ENCODE assay signal across 18 mouse cellular contexts in genomic region chr19:42745084-42745868, GRCm38 (mm10). TPM values are rescaled to one million over a fixed set of nuclear protein-coding genes. Genes with fewer than 3 reads are reported as not detected.
DNase-seq lines count a peak whose midpoint lies in the region; ATAC-seq and TF ChIP-seq lines count a peak whose summit lies in the region.
"Had no signal": no experiment of that assay in that cellular context is flagged by ENCODE, and none has a peak within 500 bp of the region (broad histone marks: within the 10 kb centered on the region; RNA-seq: fewer than 3 reads in every experiment).

No protein-coding gene starts in this region.

- H3K4me1 ChIP-seq in hindbrain, embryonic 10.5 days (replicated peaks) = peaks cover 46% of the 10 kb centered on the region
- H3K4me1 ChIP-seq in hindbrain, embryonic 16.5 days (ENCODE audit: control insufficient read depth, insufficient read depth, low read depth, low read length) = peaks cover 5% of the 10 kb centered on the region
- no peaks in the 10 kb centered on the region for H3K4me1 ChIP-seq in ES-E14 (ENCODE audit: control insufficient read depth in 2 of 2, insufficient read depth in 2 of 2, low read length in 2 of 2, poor library complexity in 1 of 2)
- peaks cover 25% of the 10 kb centered on the region for H3K4me1 ChIP-seq in embryonic facial prominence, embryonic 10.5 days
- H3K4me1 ChIP-seq in liver, embryonic 12.5 days = peaks cover 49% of the 10 kb centered on the region
- no peaks in the 10 kb centered on the region for H3K4me1 ChIP-seq in thymus, adult 2 months (replicated peaks; ENCODE audit: control insufficient read depth, insufficient read depth, low read length)

- H3K27ac ChIP-seq in hindbrain, embryonic 10.5 days = 0 out of 2 replicates have a peak overlapping the region, but pooled peaks have one; percentile 12
- H3K27ac ChIP-seq in hindbrain, embryonic 16.5 days (ENCODE audit: low read depth, low read length) = no peak overlapping the region
- H3K27ac ChIP-seq in ES-E14 (ENCODE audit: insufficient read depth, low read depth, low read length, poor library complexity, severe bottlenecking) = no peak overlapping the region
- H3K27ac ChIP-seq in embryonic facial prominence, embryonic 10.5 days (replicated peaks) = peak overlapping the region; percentile 4; the same call in 1 of the 2 replicates
- no peak overlapping the region for H3K27ac ChIP-seq in liver, embryonic 12.5 days
- no peak overlapping the region for H3K27ac ChIP-seq in thymus, adult 2 months (ENCODE audit: control insufficient read depth, insufficient read depth, low read length)
- H3K27ac ChIP-seq: kidney, postnatal 0 days had no signal

- H3K4me2 ChIP-seq in hindbrain, embryonic 16.5 days (ENCODE audit: low read length) = no peak overlapping the region
- peak overlapping the region; percentile 39 for H3K4me2 ChIP-seq in liver, embryonic 12.5 days

- no peak overlapping the region for H3K4me3 ChIP-seq in hindbrain, embryonic 10.5 days
- no peak overlapping the region for H3K4me3 ChIP-seq in hindbrain, embryonic 16.5 days (ENCODE audit: low read length)
- H3K4me3 ChIP-seq in ES-E14 (ENCODE audit: insufficient read depth in 1 of 2, low read depth in 1 of 2, low read length in 2 of 2, poor library complexity in 1 of 2, severe bottlenecking in 1 of 2) = no peak overlapping the region
- H3K4me3 ChIP-seq in embryonic facial prominence, embryonic 10.5 days = no peak overlapping the region
- H3K4me3 ChIP-seq in liver, embryonic 12.5 days = no peak overlapping the region
- H3K4me3 ChIP-seq in thymus, adult 2 months (ENCODE audit: control insufficient read depth, insufficient read depth, low read length) = no peak overlapping the region
- H3K4me3 ChIP-seq: gastrocnemius, adult 2 months; megakaryocyte, embryonic 14.5 days had no signal

- in situ Hi-C loops in ES-E14 (cut with MboI; ENCODE audit: low sequenced_read_pairs in 2 of 2, unreplicated experiment in 2 of 2) = no loop called here

- no peaks in the 10 kb centered on the region for H3K9me3 ChIP-seq in hindbrain, embryonic 10.5 days
- H3K9me3 ChIP-seq in hindbrain, embryonic 16.5 days (ENCODE audit: control insufficient read depth, low read length) = no peaks in the 10 kb centered on the region
- no peaks in the 10 kb centered on the region for H3K9me3 ChIP-seq in ES-E14 (ENCODE audit: control insufficient read depth, insufficient read depth, low read depth, low read length)
- H3K9me3 ChIP-seq in embryonic facial prominence, embryonic 10.5 days = no peaks in the 10 kb centered on the region
- H3K9me3 ChIP-seq in liver, embryonic 12.5 days (replicated peaks) = no peaks in the 10 kb centered on the region
- H3K9me3 ChIP-seq: megakaryocyte, embryonic 14.5 days had no signal

- TF ChIP-seq CTCF in thymus, adult 2 months (IDR thresholded peaks at IDR 0.05; ENCODE audit: borderline replicate concordance, control insufficient read depth, extremely low read depth, insufficient read depth, low read length, poor library complexity) = no peak

- DNase-seq in hindbrain, embryonic 10.5 days (ENCODE audit: low spot score) = no peak
- no peak for DNase-seq in ES-E14 (ENCODE audit: low read depth, low spot score)
- no peak for DNase-seq in embryonic facial prominence, embryonic 10.5 days (ENCODE audit: low spot score)
- DNase-seq in thymus, adult 2 months = no peak
- DNase-seq in gastrocnemius, adult 18-20 months (ENCODE audit: low spot score) = no peak
- no peak for DNase-seq in c-Kit-positive CD71-positive TER-119-positive erythroid progenitor cells, embryonic 14.5 days (ENCODE audit: low spot score)
- DNase-seq: adrenal gland, postnatal 36 days; cerebellum, postnatal 10 days; gastrocnemius, adult 2 months; heart, adult 11 months; lung, postnatal 10 days; right cerebral cortex, adult 18-20 months had no signal

- no peaks in the 10 kb centered on the region for H3K36me3 ChIP-seq in hindbrain, embryonic 10.5 days
- H3K36me3 ChIP-seq in hindbrain, embryonic 16.5 days (ENCODE audit: control insufficient read depth, insufficient read depth, low read length) = no peaks in the 10 kb centered on the region
- H3K36me3 ChIP-seq in ES-E14 (ENCODE audit: control insufficient read depth, insufficient read depth, low read length, poor library complexity, severe bottlenecking) = no peaks in the 10 kb centered on the region
- H3K36me3 ChIP-seq in embryonic facial prominence, embryonic 10.5 days (replicated peaks) = no peaks in the 10 kb centered on the region
- no peaks in the 10 kb centered on the region for H3K36me3 ChIP-seq in liver, embryonic 12.5 days
- H3K36me3 ChIP-seq in thymus, adult 2 months (ENCODE audit: control insufficient read depth, insufficient read depth, low read length) = no peaks in the 10 kb centered on the region

- peaks cover 9% of the 10 kb centered on the region; the same call in 1 of the 2 replicates for H3K27me3 ChIP-seq in hindbrain, embryonic 10.5 days (ENCODE audit: insufficient read depth, poor library complexity, severe bottlenecking)
- H3K27me3 ChIP-seq in hindbrain, embryonic 16.5 days (replicated peaks; ENCODE audit: control insufficient read depth, insufficient read depth, low read length) = no peaks in the 10 kb centered on the region
- peaks cover 6% of the 10 kb centered on the region; the same call in 1 of the 2 replicates for H3K27me3 ChIP-seq in embryonic facial prominence, embryonic 10.5 days (replicated peaks; ENCODE audit: low read depth, poor library complexity, severe bottlenecking)
- H3K27me3 ChIP-seq in liver, embryonic 12.5 days (replicated peaks) = peaks cover 8% of the 10 kb centered on the region; the same call in 1 of the 2 replicates
- H3K27me3 ChIP-seq in thymus, adult 2 months (ENCODE audit: control insufficient read depth, insufficient read depth, low read length) = no peaks in the 10 kb centered on the region

- TF ChIP-seq POLR2A in thymus, adult 2 months (IDR thresholded peaks at IDR 0.05; ENCODE audit: control insufficient read depth, extremely low read depth, insufficient read depth, low read length, poor library complexity) = no peak

- WGBS in hindbrain, embryonic 10.5 days = 71% methylated on average over 9 of the region's 9 CpGs
- 61% methylated on average over 9 of the region's 9 CpGs for WGBS in hindbrain, embryonic 16.5 days
- WGBS in embryonic facial prominence, embryonic 10.5 days = 69% methylated on average over 9 of the region's 9 CpGs
- WGBS in liver, embryonic 12.5 days (ENCODE audit: insufficient replicate concordance) = 33% methylated on average over 9 of the region's 9 CpGs
- 80% methylated on average over 9 of the region's 9 CpGs for WGBS in thymus, adult 2 months

- no peak for ATAC-seq in hindbrain, embryonic 16.5 days
- 0 out of 2 replicates have a peak, but pooled peaks have one; percentile 19 for ATAC-seq in liver, embryonic 12.5 days

- H3K9ac ChIP-seq in hindbrain, embryonic 16.5 days (ENCODE audit: low read depth, low read length) = no peak overlapping the region
- H3K9ac ChIP-seq in ES-E14 (ENCODE audit: insufficient read depth, low read depth, low read length, poor library complexity, severe bottlenecking) = no peak overlapping the region
- no peak overlapping the region for H3K9ac ChIP-seq in liver, embryonic 12.5 days

TF ChIP-seq in ES-E14, 5 proteins besides CTCF, POLR2A, EP300 and RAD21:
- TF ChIP-seq CHD2 (IDR thresholded peaks at IDR 0.05; ENCODE audit: low read depth, low read length) (0 out of 2 replicates have a peak, but pooled peaks have one; percentile 16), HCFC1 (IDR thresholded peaks at IDR 0.05; ENCODE audit: borderline replicate concordance, insufficient read depth, low read length) (no peak), MAFK (IDR thresholded peaks at IDR 0.05; ENCODE audit: insufficient read depth, low read depth, low read length) (no peak), ZC3H11A (IDR thresholded peaks at IDR 0.05; ENCODE audit: borderline replicate concordance, low read depth, low read length) (no peak), ZNF384 (IDR thresholded peaks at IDR 0.05; ENCODE audit: low read depth, low read length) (no peak)

RNA-seq across cellular contexts. Expression of gene Pyroxd2, which starts 7.3 kb away (rescaled TPM):
- 0.68 and 1.3 TPM in 2 replicates for polyA plus RNA-seq in hindbrain, embryonic 10.5 days (2016; fragmentation: Nextera tagmentation; extraction: Ambion mirVana)
- polyA plus RNA-seq in hindbrain, embryonic 16.5 days (2015; fragmentation: Nextera tagmentation; extraction: Ambion mirVana) = 2.5 and 3.0 TPM in 2 replicates
- total RNA-seq in ES-E14 (2012; rRNA removed) = 0.26 TPM in 1 of 2 replicates, not detected in the other
- polyA plus RNA-seq in embryonic facial prominence, embryonic 10.5 days (2016; fragmentation: Nextera tagmentation; extraction: Ambion mirVana) = 1.00 and 1.0 TPM in 2 replicates
- 1.3 and 1.5 TPM in 2 replicates for polyA plus RNA-seq in liver, embryonic 12.5 days (2016; fragmentation: Nextera tagmentation; extraction: Ambion mirVana)
- 4.5 and 6.2 TPM in 2 replicates for polyA plus RNA-seq in thymus, adult 2 months (2012; rRNA removed)
- under 1 TPM; 0.53 to 0.97 TPM for total RNA-seq in gastrocnemius, adult 18-20 months (2021)
- total RNA-seq: CH12.LX; hematopoietic stem cell, adult 5-6 weeks had no signal

RNA-seq across cellular contexts. Expression of gene Hps1, which starts 34.5 kb away (rescaled TPM):
- 19.2 and 21.6 TPM in 2 replicates for polyA plus RNA-seq in hindbrain, embryonic 10.5 days (2016; fragmentation: Nextera tagmentation; extraction: Ambion mirVana)
- 9.3 and 10.6 TPM in 2 replicates for polyA plus RNA-seq in hindbrain, embryonic 16.5 days (2015; fragmentation: Nextera tagmentation; extraction: Ambion mirVana)
- total RNA-seq in ES-E14 (2012; rRNA removed) = 13.1 and 17.3 TPM in 2 replicates
- 20.0 and 21.2 TPM in 2 replicates for polyA plus RNA-seq in embryonic facial prominence, embryonic 10.5 days (2016; fragmentation: Nextera tagmentation; extraction: Ambion mirVana)
- polyA plus RNA-seq in liver, embryonic 12.5 days (2016; fragmentation: Nextera tagmentation; extraction: Ambion mirVana) = 12.2 and 13.6 TPM in 2 replicates
- polyA plus RNA-seq in thymus, adult 2 months (2012; rRNA removed) = 46.2 and 49.5 TPM in 2 replicates
- total RNA-seq in gastrocnemius, adult 18-20 months (2021) = under 1 TPM; 0.73 to 0.97 TPM

Comparison
In these comparisons a context has a peak if more than half of its experiments do, and no peak if none do; other contexts are left out.
1. H3K27ac ChIP-seq: peak in hindbrain, embryonic 10.5 days (single experiment) and embryonic facial prominence, embryonic 10.5 days (single experiment); none in hindbrain, embryonic 16.5 days (single experiment), ES-E14 (single experiment), liver, embryonic 12.5 days (single experiment) and thymus, adult 2 months (single experiment).